Mouse (Mus musculus): Measurements from ENCODE around the gene Cask.
"Not testable (repeated sequence)": the region's sequence is repeated elsewhere in the genome, so short reads cannot be mapped to it uniquely, and the experiment has no call there.

Gene Cask

GRCm38 (mm10) chrX:13851285-13851684 lies at the start of gene Cask:
Cask (minus strand) TSS chrX:13851367.
- peak; percentile 53 for DNase-seq (ENCODE audit: low read depth)

- DNase-seq (ENCODE audit: low read depth) = no peak
These were observed 38.8 kb upstream of the Cask start for GRCm38 (mm10) chrX:13889976-13890375.

- DNase-seq (ENCODE audit: low read depth) = no peak
These were observed 33.2 kb upstream of the Cask start for GRCm38 (mm10) chrX:13884348-13884747.

GRCm38 (mm10) chrX:13881969-13882368 lies 30.8 kb upstream of the Cask start:
- no peak for DNase-seq (ENCODE audit: low read depth)

GRCm38 (mm10) chrX:13860145-13860544 lies 9.0 kb upstream of the Cask start:
- no peak for DNase-seq (ENCODE audit: low read depth)

GRCm38 (mm10) chrX:13859051-13859450 lies 7.9 kb upstream of the Cask start:
- no peak for DNase-seq (ENCODE audit: low read depth)

- no peak for DNase-seq (ENCODE audit: low read depth)
These were observed 2.7 kb downstream of the Cask start for GRCm38 (mm10) chrX:13848473-13848872.

GRCm38 (mm10) chrX:13847502-13847851 lies 3.7 kb downstream of the Cask start:
- DNase-seq (ENCODE audit: low read depth) = no peak

GRCm38 (mm10) chrX:13846653-13847501 lies 4.3 kb downstream of the Cask start:
- DNase-seq (ENCODE audit: low read depth) = no peak

- DNase-seq (ENCODE audit: low read depth) = no peak
These were observed 5.1 kb downstream of the Cask start for GRCm38 (mm10) chrX:13845858-13846652.

- DNase-seq (ENCODE audit: low read depth) = no peak
These were observed 5.9 kb downstream of the Cask start for GRCm38 (mm10) chrX:13845141-13845857.

- no peak for DNase-seq (ENCODE audit: low read depth)
These were observed 28.4 kb downstream of the Cask start for GRCm38 (mm10) chrX:13822792-13823191.

- DNase-seq (ENCODE audit: low read depth) = no peak
These were observed 52.4 kb downstream of the Cask start for GRCm38 (mm10) chrX:13798754-13799153.

- DNase-seq (ENCODE audit: low read depth) = no peak
These were observed 85.5 kb downstream of the Cask start for GRCm38 (mm10) chrX:13765672-13766071.

GRCm38 (mm10) chrX:13765024-13765423 lies 86.1 kb downstream of the Cask start:
- DNase-seq (ENCODE audit: low read depth) = no peak

- no peak for DNase-seq (ENCODE audit: low read depth)
These were observed 93.7 kb downstream of the Cask start for GRCm38 (mm10) chrX:13757279-13758005.

GRCm38 (mm10) chrX:13741110-13741509 lies 110.1 kb downstream of the Cask start:
- no peak for DNase-seq (ENCODE audit: low read depth)

- not testable (repeated sequence) for DNase-seq (ENCODE audit: low read depth)
These were observed 120.4 kb downstream of the Cask start for GRCm38 (mm10) chrX:13730785-13731184.

- peak; percentile 1 for DNase-seq (ENCODE audit: low read depth)
These were observed 121.2 kb downstream of the Cask start for GRCm38 (mm10) chrX:13729835-13730480.

GRCm38 (mm10) chrX:13725573-13726403 lies 125.4 kb downstream of the Cask start:
- no peak for DNase-seq (ENCODE audit: low read depth)
